Mouse (Mus musculus) megakaryocyte, embryonic 14.5 days (primary cell): Measurements from ENCODE around the gene Ilk.

ENCODE experiments used
- FLI1 ChIP-seq: IDR thresholded peaks from 2 replicates; pipeline ENCODE4 v1.6.1; 2012; ENCODE audit warnings: low read length, inconsistent platforms, mixed read lengths
- GATA1 ChIP-seq: IDR thresholded peaks from 3 replicates; pipeline ENCODE4 v1.6.1; 2012; ENCODE audit warnings: mixed read lengths, low read length, inconsistent platforms, borderline replicate concordance

- TF ChIP-seq GATA1 = no peak
- no peak for TF ChIP-seq FLI1
These were observed 31.4 kb downstream of the Ilk start for GRCm38 (mm10) chr7:105767729-105768165.
